Mouse (Mus musculus) left cerebral cortex, postnatal 10 days (tissue): Measurements from ENCODE around the gene Snx13. TPM values are rescaled to one million over a fixed set of nuclear protein-coding genes. Genes with fewer than 3 reads are reported as not detected.

Source experiments
- DNase-seq, 2 experiments: peaks; one replicate each; pipeline ENCODE4 v3.0.0; 2021 to 2022; ENCODE audit warnings: low spot score in 2 of 2, mixed read lengths in 1 of 2; ENCODE audit errors: extremely low spot score in 1 of 2
- intact Hi-C: fragments of 180-260 bp; cut with DNase I; formaldehyde crosslinking; loops from one replicate; pipeline ENCODE4 v1.15.1; 2025
- microRNA-seq: library from miRNA; unstranded; fragments of <30 nt; microRNA quantifications from one replicate; pipeline ENCODE4 v1.2.0, GENCODE M21; 2022
- total RNA-seq, 2 experiments: library from RNA; stranded (reverse); gene quantifications; 2 replicates each; pipeline ENCODE4 v1.2.3; 2021

Gene Snx13
- total RNA-seq, 2 experiments from 2014 or later: 51.8 to 54.6 TPM

GRCm38 (mm10) chr12:35170275-35170674, 123.3 kb downstream of the Snx13 start:
- intact Hi-C loops: no loop called here
- DNase-seq: no peak

- DNase-seq: no peak
- intact Hi-C loops: no loop called here
Observed at GRCm38 (mm10) chr12:35175938-35176337, 129.0 kb downstream of the Snx13 start.

- intact Hi-C loops: no loop called here
- DNase-seq: no peak
Observed at GRCm38 (mm10) chr12:35176628-35177027, 129.6 kb downstream of the Snx13 start.

GRCm38 (mm10) chr12:35182675-35183074, 135.7 kb downstream of the Snx13 start:
- DNase-seq: peak; percentile 76 to 81
- intact Hi-C loops: loop anchor here (2.0 kb wide), 1 partner anchor 518 kb away; no protein-coding TSS in a partner anchor

- no peak for DNase-seq
- intact Hi-C loops: no loop called here
Observed at GRCm38 (mm10) chr12:35184261-35184660, 137.3 kb downstream of the Snx13 start.

- peak; percentile 78 to 82 for DNase-seq
- intact Hi-C loops: no loop called here
Observed at GRCm38 (mm10) chr12:35191698-35192425, 144.9 kb downstream of the Snx13 start.

- intact Hi-C loops: no loop called here
- no peak for DNase-seq
Observed at GRCm38 (mm10) chr12:35192426-35192769, 145.4 kb downstream of the Snx13 start.

Small RNA genes lying within 50 kb of the gene (microRNA-seq; reads per million reads assigned to microRNA genes)
- not detected for gene Mir680-3

Other genes starting within 250 kb of the Snx13 start
- 10 to 100 TPM; 55.6 to 66.8 TPM for gene Hdac9, start 130.1 kb upstream of the Snx13 start, total RNA-seq
- gene Prps1l1, start 62.4 kb upstream of the Snx13 start, total RNA-seq: not detected